In genomic region chr2:139678275-139679140, GRCm38 (mm10) we compare ENCODE assay signal across 8 mouse cellular contexts. TPM values are rescaled to one million over a fixed set of nuclear protein-coding genes. Genes with fewer than 3 reads are reported as not detected.
A peak's percentile ranks its signal among the peaks of the same experiment; 100 is the strongest.
DNase-seq lines count a peak whose midpoint lies in the region; ATAC-seq lines count a peak whose summit lies in the region.

No protein-coding gene starts in this region.

- peak overlapping the region; percentile 93 for H3K27ac ChIP-seq in forebrain, embryonic 10.5 days
- peak overlapping the region; percentile 41; the same call in 1 of the 2 replicates for H3K27ac ChIP-seq in heart, embryonic 12.5 days (ENCODE audit: poor library complexity, severe bottlenecking)
- peak overlapping the region; percentile 84 for H3K27ac ChIP-seq in kidney, embryonic 14.5 days (ENCODE audit: low read depth, low read length)
- H3K27ac ChIP-seq in limb, embryonic 15.5 days, result peak overlapping the region; percentile 93

- H3K4me3 ChIP-seq in forebrain, embryonic 10.5 days, result peak overlapping the region; percentile 85
- peak overlapping the region; percentile 86 for H3K4me3 ChIP-seq in heart, embryonic 12.5 days
- H3K4me3 ChIP-seq in kidney, embryonic 14.5 days (ENCODE audit: low read length), result peak overlapping the region; percentile 89
- peak overlapping the region; percentile 91 for H3K4me3 ChIP-seq in limb, embryonic 15.5 days

- WGBS in forebrain, embryonic 10.5 days, result under 1% methylated on average over 84 of the region's 84 CpGs
- under 1% methylated on average over 81 of the region's 84 CpGs for WGBS in heart, embryonic 12.5 days
- WGBS in kidney, embryonic 14.5 days, result under 1% methylated on average over 79 of the region's 84 CpGs
- WGBS in limb, embryonic 15.5 days, result under 1% methylated on average over 80 of the region's 84 CpGs

- peak; percentile 83 for ATAC-seq in heart, embryonic 12.5 days (ENCODE audit: insufficient number of reproducible peaks, low FRiP score)
- peak; percentile 84 for ATAC-seq in kidney, embryonic 14.5 days (ENCODE audit: low FRiP score, low TSS enrichment)
- ATAC-seq in limb, embryonic 15.5 days (ENCODE audit: insufficient number of reproducible peaks, low FRiP score, low TSS enrichment, low read depth), result peak; percentile 78

- H3K4me1 ChIP-seq in forebrain, embryonic 10.5 days, result peaks cover 28% of the 10 kb centered on the region
- no peaks in the 10 kb centered on the region for H3K4me1 ChIP-seq in heart, embryonic 12.5 days (replicated peaks)
- 0 out of 2 replicates have a peak, but pooled peaks cover 2% of the 10 kb centered on the region for H3K4me1 ChIP-seq in kidney, embryonic 14.5 days (ENCODE audit: control insufficient read depth, insufficient read depth, low read length)
- H3K4me1 ChIP-seq in limb, embryonic 15.5 days, result peaks cover 19% of the 10 kb centered on the region; the same call in 1 of the 2 replicates

- peak overlapping the region; percentile 92 for H3K4me2 ChIP-seq in heart, embryonic 12.5 days
- peak overlapping the region; percentile 96 for H3K4me2 ChIP-seq in kidney, embryonic 14.5 days (replicated peaks; ENCODE audit: low read depth, low read length)
- H3K4me2 ChIP-seq in limb, embryonic 15.5 days, result peak overlapping the region; percentile 97

- peak overlapping the region; percentile 84 for H3K9ac ChIP-seq in heart, embryonic 12.5 days
- peak overlapping the region; percentile 88 for H3K9ac ChIP-seq in kidney, embryonic 14.5 days (ENCODE audit: low read depth, low read length)
- peak overlapping the region; percentile 82 for H3K9ac ChIP-seq in limb, embryonic 15.5 days

- H3K36me3 ChIP-seq in forebrain, embryonic 10.5 days (replicated peaks), result no peaks in the 10 kb centered on the region
- H3K36me3 ChIP-seq in heart, embryonic 12.5 days, result no peaks in the 10 kb centered on the region
- H3K36me3 ChIP-seq in kidney, embryonic 14.5 days (ENCODE audit: control insufficient read depth, insufficient read depth, low read length), result no peaks in the 10 kb centered on the region
- no peaks in the 10 kb centered on the region for H3K36me3 ChIP-seq in limb, embryonic 15.5 days

- peaks cover 59% of the 10 kb centered on the region for H3K27me3 ChIP-seq in forebrain, embryonic 10.5 days (ENCODE audit: poor library complexity, severe bottlenecking)
- H3K27me3 ChIP-seq in heart, embryonic 12.5 days (replicated peaks), result peaks cover 19% of the 10 kb centered on the region; the same call in 1 of the 2 replicates
- H3K27me3 ChIP-seq in kidney, embryonic 14.5 days (ENCODE audit: control insufficient read depth, insufficient read depth, low read length), result peaks cover 3% of the 10 kb centered on the region; the same call in 1 of the 2 replicates
- H3K27me3 ChIP-seq in limb, embryonic 15.5 days, result no peaks in the 10 kb centered on the region

- no peaks in the 10 kb centered on the region for H3K9me3 ChIP-seq in forebrain, embryonic 10.5 days
- no peaks in the 10 kb centered on the region for H3K9me3 ChIP-seq in heart, embryonic 12.5 days (replicated peaks)
- H3K9me3 ChIP-seq in kidney, embryonic 14.5 days (ENCODE audit: control insufficient read depth, low read length), result no peaks in the 10 kb centered on the region
- no peaks in the 10 kb centered on the region for H3K9me3 ChIP-seq in limb, embryonic 15.5 days

- peak; percentile 22 for DNase-seq in CD4-positive, CD25-positive, alpha-beta regulatory T cell, adult 2 months (ENCODE audit: low read depth, low spot score)
- DNase-seq in brain, adult 2 months (ENCODE audit: low read depth, low spot score), result peak; percentile 86
- peak; percentile 65 for DNase-seq in forebrain, embryonic 10.5 days (ENCODE audit: extremely low spot score, low spot score)
- DNase-seq in naive thymus-derived CD4-positive, alpha-beta T cell, adult 2 months (ENCODE audit: low read depth), result peak; percentile 5
- peak; percentile 14 for DNase-seq in thymus, postnatal 14 days

RNA-seq across cellular contexts. Expression of gene Ism1, which starts 0.5 kb away (rescaled TPM):
- polyA plus RNA-seq in forebrain, embryonic 10.5 days (2016; fragmentation: Nextera tagmentation; extraction: Ambion mirVana), result 0.58 and 0.61 TPM in 2 replicates
- 0.47 and 0.64 TPM in 2 replicates for polyA plus RNA-seq in heart, embryonic 12.5 days (2016; fragmentation: Nextera tagmentation; extraction: Ambion mirVana)
- 5.7 and 7.3 TPM in 2 replicates for polyA plus RNA-seq in kidney, embryonic 14.5 days (2014; fragmentation: Nextera tagmentation; extraction: Ambion mirVana)
- 7.5 and 7.6 TPM in 2 replicates for polyA plus RNA-seq in limb, embryonic 15.5 days (2015; fragmentation: Nextera tagmentation; extraction: Ambion mirVana)

Comparison
In these comparisons a context has a peak if more than half of its experiments do, and no peak if none do; other contexts are left out.
1. Peak in every context shown above with its lines: DNase-seq, ATAC-seq, H3K4me3 ChIP-seq and H3K27ac ChIP-seq.
2. DNase-seq: peak in every context shown above with its lines; median percentile 86 in brain, adult 2 months; 65 in forebrain, embryonic 10.5 days; 22 in CD4-positive, CD25-positive, alpha-beta regulatory T cell, adult 2 months; 14 in thymus, postnatal 14 days; 5 in naive thymus-derived CD4-positive, alpha-beta T cell, adult 2 months.
3. H3K27ac ChIP-seq: peak in every context shown above with its lines; median percentile 93 in forebrain, embryonic 10.5 days; 93 in limb, embryonic 15.5 days; 84 in kidney, embryonic 14.5 days; 41 in heart, embryonic 12.5 days.